Mouse (Mus musculus) embryonic facial prominence, embryonic 11.5 days (tissue): ENCODE measurements around the gene Tnn. TPM values are rescaled to one million over a fixed set of nuclear protein-coding genes. Genes with fewer than 3 reads are reported as not detected.
A peak's percentile ranks its signal among the peaks of the same experiment; 100 is the strongest.

ENCODE experiments used
- ATAC-seq: fragments of 200-750 bp; cut with Nextera tagmentation; replicated peaks from 2 replicates; pipeline ENCODE4 v1.8.0; 2017; ENCODE audit warnings: low read depth; ENCODE audit not compliant: insufficient number of reproducible peaks, low FRiP score, low TSS enrichment
- DNase-seq: peaks from one replicate; pipeline ENCODE4 v3.0.0-alpha.2; 2015; ENCODE audit warnings: low spot score
- H3K27ac ChIP-seq: fragments of 300-500 bp; sonication (generic); replicated peaks from 2 replicates; pipeline ENCODE4 v1.5.1; 2014; ENCODE audit warnings: mild to moderate bottlenecking, low read depth, low read length, control low read depth
- H3K27me3 ChIP-seq: fragments of 300-500 bp; sonication (generic); 2 replicates; pipeline ENCODE4 v1.6.1; 2014; ENCODE audit warnings: mild to moderate bottlenecking, low read length, moderate library complexity, mixed read lengths; ENCODE audit not compliant: control insufficient read depth, insufficient read depth
- H3K36me3 ChIP-seq: fragments of 300-500 bp; sonication (generic); replicated peaks from 2 replicates; pipeline ENCODE4 v1.6.1; 2014; ENCODE audit warnings: low read depth, mild to moderate bottlenecking, low read length, moderate library complexity, mixed read lengths; ENCODE audit not compliant: control insufficient read depth, insufficient read depth
- H3K4me1 ChIP-seq: fragments of 300-500 bp; sonication (generic); 2 replicates; pipeline ENCODE4 v1.6.1; 2014; ENCODE audit warnings: low read length, mixed read lengths; ENCODE audit not compliant: control insufficient read depth, insufficient read depth
- H3K4me2 ChIP-seq: fragments of 300-500 bp; sonication (generic); 2 replicates; pipeline ENCODE4 v1.6.1; 2014; ENCODE audit warnings: low read depth, mild to moderate bottlenecking, control low read depth, low read length, moderate library complexity
- H3K4me3 ChIP-seq: fragments of 300-500 bp; sonication (generic); 2 replicates; pipeline ENCODE4 v1.5.1; 2014; ENCODE audit warnings: low read depth, low read length, control low read depth
- H3K9ac ChIP-seq: fragments of 300-500 bp; sonication (generic); replicated peaks from 2 replicates; pipeline ENCODE4 v1.6.1; 2014; ENCODE audit warnings: mild to moderate bottlenecking, control low read depth, low read length
- H3K9me3 ChIP-seq: fragments of 300-500 bp; sonication (generic); replicated peaks from 2 replicates; pipeline ENCODE4 v1.6.1; 2016; ENCODE audit warnings: mild to moderate bottlenecking, low read length, inconsistent platforms, mixed read lengths; ENCODE audit not compliant: control insufficient read depth
- WGBS: fragments of 180-500 bp; shearing (Covaris S2); extraction: QIAGEN DNeasy Blood & Tissue Kit; methylation state at CpG from one replicate; pipeline ENCODE4 v1.1.7; 2014; 5-methylcytosine and 5-hydroxymethylcytosine counted together
- polyA plus RNA-seq: library from polyadenylated mRNA; unstranded; fragments of >200 nt; fragmentation: Nextera tagmentation; extraction: Ambion mirVana; gene quantifications from 2 replicates; pipeline ENCODE4 v1.2.1, GENCODE M21; 2014

Gene Tnn
- polyA plus RNA-seq, 1 experiment from 2014 or later: 1.6 TPM

- WGBS: 68% methylated on average over 14 of the region's 14 CpGs
- Histone ChIP-seq H3K36me3 (no peaks in the 10 kb centered on the region), H3K4me1 (no peaks in the 10 kb centered on the region), H3K9ac (no peak overlapping the region), H3K4me2 (no peak overlapping the region), H3K27ac (no peak overlapping the region), H3K9me3 (no peaks in the 10 kb centered on the region), H3K4me3 (no peak overlapping the region), H3K27me3 (no peaks in the 10 kb centered on the region)
- DNase-seq: no peak
- ATAC-seq: no peak
Measured at GRCm38 (mm10) chr1:160078882-160079661, 74.3 kb downstream of the Tnn start.

GRCm38 (mm10) chr1:160064547-160065144, 88.7 kb downstream of the Tnn start:
- ATAC-seq: no peak
- WGBS: 67% methylated on average over 7 of the region's 7 CpGs
- no peak overlapping the region for H3K27ac ChIP-seq

GRCm38 (mm10) chr1:160061725-160062366, 91.5 kb downstream of the Tnn start:
- ATAC-seq (no peak), DNase-seq (peak; percentile 17)
- Histone ChIP-seq H3K4me2 (no peak overlapping the region), H3K4me3 (no peak overlapping the region), H3K9me3 (no peaks in the 10 kb centered on the region), H3K4me1 (no peaks in the 10 kb centered on the region), H3K27ac (no peak overlapping the region), H3K36me3 (no peaks in the 10 kb centered on the region), H3K27me3 (no peaks in the 10 kb centered on the region), H3K9ac (no peak overlapping the region)
- WGBS: 54% methylated on average over 3 of the region's 3 CpGs

More at GRCm38 (mm10) chr1:160064547-160065144, 88.7 kb downstream of the Tnn start:
- no peak overlapping the region for H3K4me2 ChIP-seq
- no peaks in the 10 kb centered on the region for H3K9me3 ChIP-seq
- DNase-seq: no peak
- H3K4me3 ChIP-seq: no peak overlapping the region
- H3K27me3 ChIP-seq: no peaks in the 10 kb centered on the region
- H3K9ac ChIP-seq: no peak overlapping the region
- H3K4me1 ChIP-seq: no peaks in the 10 kb centered on the region
- no peaks in the 10 kb centered on the region for H3K36me3 ChIP-seq

GRCm38 (mm10) chr1:160061321-160061720, 92.1 kb downstream of the Tnn start:
- ATAC-seq: no peak
- H3K36me3 ChIP-seq: no peaks in the 10 kb centered on the region
- H3K4me2 ChIP-seq: no peak overlapping the region
- no peak overlapping the region for H3K4me3 ChIP-seq
- H3K4me1 ChIP-seq: no peaks in the 10 kb centered on the region
- 89% methylated on average over 5 of the region's 5 CpGs for WGBS
- no peak for DNase-seq
- no peaks in the 10 kb centered on the region for H3K9me3 ChIP-seq
- H3K27ac ChIP-seq: no peak overlapping the region
- H3K9ac ChIP-seq: no peak overlapping the region
- no peaks in the 10 kb centered on the region for H3K27me3 ChIP-seq

GRCm38 (mm10) chr1:160060542-160060941, 92.8 kb downstream of the Tnn start:
- H3K27me3 ChIP-seq: no peaks in the 10 kb centered on the region
- no peaks in the 10 kb centered on the region for H3K36me3 ChIP-seq
- H3K27ac ChIP-seq: no peak overlapping the region
- H3K4me3 ChIP-seq: no peak overlapping the region
- no peaks in the 10 kb centered on the region for H3K9me3 ChIP-seq
- no peaks in the 10 kb centered on the region for H3K4me1 ChIP-seq
- ATAC-seq (no peak), DNase-seq (no peak)
- 75% methylated on average over 6 of the region's 6 CpGs for WGBS
- no peak overlapping the region for H3K4me2 ChIP-seq
- H3K9ac ChIP-seq: no peak overlapping the region

GRCm38 (mm10) chr1:160059908-160060307, 93.5 kb downstream of the Tnn start:
- Histone ChIP-seq H3K27ac (no peak overlapping the region), H3K4me3 (no peak overlapping the region), H3K27me3 (no peaks in the 10 kb centered on the region), H3K4me1 (no peaks in the 10 kb centered on the region), H3K9ac (no peak overlapping the region), H3K36me3 (no peaks in the 10 kb centered on the region), H3K9me3 (no peaks in the 10 kb centered on the region), H3K4me2 (no peak overlapping the region)
- 74% methylated on average over 1 of the region's 1 CpGs for WGBS
- no peak for DNase-seq
- no peak for ATAC-seq

GRCm38 (mm10) chr1:160057657-160058056, 95.7 kb downstream of the Tnn start:
- no peaks in the 10 kb centered on the region for H3K27me3 ChIP-seq
- no peaks in the 10 kb centered on the region for H3K4me1 ChIP-seq
- ATAC-seq (no peak), DNase-seq (no peak)
- H3K9me3 ChIP-seq: no peaks in the 10 kb centered on the region
- H3K9ac ChIP-seq: no peak overlapping the region
- no peaks in the 10 kb centered on the region for H3K36me3 ChIP-seq
- no peak overlapping the region for H3K4me3 ChIP-seq
- H3K27ac ChIP-seq: no peak overlapping the region
- no peak overlapping the region for H3K4me2 ChIP-seq
- WGBS: 37% methylated on average over 3 of the region's 3 CpGs
